Mouse (Mus musculus): Measurements from ENCODE around the gene Man2b2.

Gene Man2b2

GRCm38 (mm10) chr5:36835933-36836332 is 5.5 kb upstream of the Man2b2 start:
- peak; percentile 58 for DNase-seq (ENCODE audit: low read depth, low spot score)

GRCm38 (mm10) chr5:36831272-36831671 is 819 bp upstream of the Man2b2 start:
- DNase-seq (ENCODE audit: low read depth, low spot score): peak; percentile 53

DNA sequence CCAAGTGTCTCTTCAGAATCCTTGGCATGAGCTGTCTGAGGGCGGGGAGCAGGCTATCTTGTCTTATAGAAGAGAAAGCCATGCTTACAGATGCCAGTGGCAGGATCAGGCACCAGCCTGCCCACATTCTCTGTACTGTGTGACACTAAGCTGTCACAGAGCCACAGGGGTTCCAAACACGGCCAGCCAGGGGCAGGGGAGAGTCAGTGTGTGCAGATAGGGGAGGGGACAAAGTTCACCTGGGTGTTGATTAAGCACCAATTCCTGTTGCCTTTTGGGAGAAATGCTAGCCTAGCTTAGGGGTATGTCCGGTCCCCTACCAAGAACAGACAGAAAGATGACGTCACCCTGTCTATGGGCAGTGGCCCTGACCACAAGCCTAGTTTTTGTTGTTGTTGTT is 1.4 kb downstream of the Man2b2 start:
- DNase-seq (ENCODE audit: low read depth, low spot score): no peak

DNA sequence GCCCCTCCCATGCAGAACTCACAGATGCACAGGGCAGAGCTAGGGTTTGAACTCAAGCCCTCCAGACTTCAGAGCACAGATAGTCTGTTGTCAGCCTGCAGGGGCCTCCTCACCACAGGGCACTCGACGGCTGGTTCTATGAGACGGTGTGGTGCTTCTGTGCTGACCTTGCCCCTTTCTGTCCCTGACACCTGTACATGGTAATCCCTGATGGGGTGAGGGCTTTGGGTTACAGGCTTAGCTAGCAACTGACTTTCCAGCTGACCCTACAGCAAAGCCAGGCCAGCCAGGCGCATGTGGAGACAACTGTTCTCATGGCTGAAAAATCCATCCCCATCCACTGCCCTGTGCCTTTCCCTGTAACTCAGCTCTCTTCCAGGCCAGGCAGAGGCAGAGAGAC is 7.5 kb downstream of the Man2b2 start:
- no peak for DNase-seq (ENCODE audit: low read depth, low spot score)

DNA sequence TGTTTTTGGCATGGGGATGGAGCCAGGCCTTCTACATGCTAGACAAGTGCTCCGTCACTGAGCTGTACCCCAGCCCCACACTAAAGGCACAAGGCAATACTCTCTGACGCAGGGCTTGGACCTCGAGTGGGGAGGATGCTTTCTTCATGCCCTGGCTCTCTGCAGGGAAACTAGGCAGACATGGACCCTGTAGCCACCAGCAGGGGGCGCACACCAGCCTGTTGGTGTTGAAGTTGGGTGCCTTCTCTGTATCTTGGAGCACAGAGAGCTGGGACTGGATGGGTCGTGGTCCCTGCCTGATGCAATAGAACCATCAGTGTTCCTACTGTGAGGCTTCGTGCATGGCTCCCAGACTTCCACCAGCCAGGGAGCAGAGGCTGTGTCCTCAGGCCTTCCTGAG is 10.3 kb downstream of the Man2b2 start:
- DNase-seq (ENCODE audit: low read depth, low spot score): peak; percentile 69

GRCm38 (mm10) chr5:36819742-36820141 is 10.7 kb downstream of the Man2b2 start:
- no peak for DNase-seq (ENCODE audit: low read depth, low spot score)

GRCm38 (mm10) chr5:36817738-36818137 is 12.7 kb downstream of the Man2b2 start:
- peak; percentile 50 for DNase-seq (ENCODE audit: low read depth, low spot score)

DNA sequence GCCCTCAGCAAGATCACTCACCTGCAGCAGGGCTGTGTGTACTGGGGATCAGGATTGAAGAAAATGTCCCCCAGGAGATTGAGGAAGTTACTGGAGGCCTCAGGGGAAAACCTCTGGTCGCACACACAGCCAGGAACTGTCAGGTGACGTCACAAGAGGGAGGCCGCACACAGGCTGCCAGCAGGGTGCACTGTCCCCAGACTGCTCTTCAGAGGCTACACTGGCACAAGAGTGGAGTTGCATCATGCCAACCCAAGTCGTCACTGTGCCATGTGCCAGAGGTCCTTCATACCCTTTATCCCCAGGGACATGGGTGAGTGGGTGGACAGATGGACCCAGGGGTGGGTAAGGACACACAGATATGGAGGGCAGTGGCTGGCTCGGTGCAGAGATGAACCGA is 15.9 kb downstream of the Man2b2 start:
- DNase-seq (ENCODE audit: low read depth, low spot score): peak; percentile 44

DNA sequence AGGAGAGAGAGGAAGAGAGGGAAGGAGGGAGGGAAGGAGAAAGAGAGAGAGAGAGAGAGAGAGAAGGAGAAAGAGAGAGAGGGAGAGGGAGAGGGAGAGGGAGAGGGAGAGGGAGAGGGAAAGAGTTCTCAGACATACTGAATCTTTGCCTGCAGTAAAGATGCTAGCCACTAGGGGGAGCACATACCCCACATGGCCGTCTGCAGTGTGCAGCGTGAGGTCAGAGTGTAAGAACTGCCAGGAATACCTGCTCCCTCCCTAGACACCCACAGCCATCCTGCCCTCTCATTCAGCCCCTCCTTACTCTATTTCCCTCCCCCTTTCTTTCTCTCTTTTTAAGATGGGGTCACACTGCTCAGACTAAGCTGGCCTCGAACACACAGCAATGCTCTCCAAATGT is 19.0 kb downstream of the Man2b2 start:
- DNase-seq (ENCODE audit: low read depth, low spot score): peak; percentile 81

- peak; percentile 25 for DNase-seq (ENCODE audit: low read depth, low spot score)
Observed at GRCm38 (mm10) chr5:36810634-36811033, 19.8 kb downstream of the Man2b2 start.

GRCm38 (mm10) chr5:36809123-36809522 is 21.3 kb downstream of the Man2b2 start:
- no peak for DNase-seq (ENCODE audit: low read depth, low spot score)

DNA sequence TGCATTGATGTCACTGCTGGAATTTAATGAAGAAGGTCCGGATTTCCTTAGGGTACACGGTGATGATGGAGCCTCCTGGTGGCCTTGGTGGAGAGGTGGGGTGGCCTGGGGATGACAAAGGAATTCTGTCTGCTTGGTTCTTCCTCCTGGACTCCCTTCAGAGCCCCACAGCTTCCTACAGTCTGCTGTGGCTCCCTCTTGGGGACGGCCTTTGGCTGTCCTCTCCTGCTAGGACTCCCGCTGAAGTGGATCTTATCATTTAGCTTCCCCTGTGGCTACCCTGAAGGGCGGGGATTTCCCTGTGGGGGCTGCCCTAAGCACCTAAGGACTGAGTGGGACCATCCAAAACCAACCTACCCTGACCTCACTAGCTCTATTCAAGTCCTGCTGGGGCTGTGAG is 23.3 kb downstream of the Man2b2 start:
- DNase-seq (ENCODE audit: low read depth, low spot score): peak; percentile 31

DNA sequence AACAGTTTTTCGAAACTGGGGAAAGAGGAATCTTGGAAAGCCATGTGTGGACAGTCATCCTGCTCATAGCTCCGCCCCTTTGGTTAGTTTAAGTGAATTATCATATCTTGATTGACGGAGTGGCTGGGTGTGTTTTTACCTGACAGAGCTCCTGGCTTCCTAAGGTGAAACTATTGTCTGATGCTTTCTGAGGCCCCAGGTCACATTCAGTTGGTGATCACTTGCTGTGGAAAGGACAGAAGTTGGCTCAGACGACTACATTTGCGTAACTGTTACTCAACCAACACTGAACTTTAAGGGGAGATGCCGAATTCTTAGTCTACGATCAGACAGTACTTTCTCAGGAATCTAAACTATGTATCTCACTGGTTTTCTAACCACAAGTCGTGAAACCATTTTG is 33.2 kb downstream of the Man2b2 start:
- DNase-seq (ENCODE audit: low read depth, low spot score): peak; percentile 73

DNA sequence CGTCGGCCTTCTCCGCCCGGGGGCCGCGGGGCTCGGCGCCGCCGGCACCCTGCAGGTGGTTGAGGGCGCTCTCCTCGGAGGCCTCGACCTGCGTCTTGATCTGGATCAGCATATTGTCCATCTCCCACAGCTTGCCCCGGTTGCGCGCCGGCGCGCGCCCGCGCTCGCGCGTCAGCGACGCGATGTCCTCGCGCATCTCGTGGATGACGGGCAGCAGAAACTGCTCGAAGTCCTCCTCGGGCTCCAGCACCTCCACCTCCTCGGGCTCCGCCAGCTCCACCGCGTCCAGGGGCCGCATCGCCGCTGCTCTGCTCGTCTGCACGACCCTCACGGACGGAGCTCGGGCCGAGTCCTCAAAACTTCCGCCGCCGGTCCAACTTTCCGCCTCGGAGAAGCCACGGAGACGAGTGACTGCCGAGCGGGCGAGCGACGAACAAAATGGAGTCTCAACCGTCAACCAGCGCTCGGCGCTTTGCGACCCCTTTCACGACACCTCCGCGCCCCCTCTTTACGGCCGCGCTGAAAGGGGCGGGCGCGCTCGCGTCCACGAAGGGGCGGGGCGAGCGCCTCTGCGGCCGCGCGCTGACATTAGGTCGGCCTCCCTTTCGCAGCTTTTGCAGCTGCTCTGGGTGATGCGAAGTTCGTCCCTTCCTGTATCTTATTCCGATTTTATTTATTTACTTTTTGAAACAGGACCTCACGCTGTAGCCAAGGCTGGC is 34.0 kb downstream of the Man2b2 start, which contains the start of gene Mrfap1:
Gene Mrfap1 (minus strand): TSS at position 477 of the 719 bp plus-strand sequence.
- DNase-seq (ENCODE audit: low read depth, low spot score): peak; percentile 97

DNA sequence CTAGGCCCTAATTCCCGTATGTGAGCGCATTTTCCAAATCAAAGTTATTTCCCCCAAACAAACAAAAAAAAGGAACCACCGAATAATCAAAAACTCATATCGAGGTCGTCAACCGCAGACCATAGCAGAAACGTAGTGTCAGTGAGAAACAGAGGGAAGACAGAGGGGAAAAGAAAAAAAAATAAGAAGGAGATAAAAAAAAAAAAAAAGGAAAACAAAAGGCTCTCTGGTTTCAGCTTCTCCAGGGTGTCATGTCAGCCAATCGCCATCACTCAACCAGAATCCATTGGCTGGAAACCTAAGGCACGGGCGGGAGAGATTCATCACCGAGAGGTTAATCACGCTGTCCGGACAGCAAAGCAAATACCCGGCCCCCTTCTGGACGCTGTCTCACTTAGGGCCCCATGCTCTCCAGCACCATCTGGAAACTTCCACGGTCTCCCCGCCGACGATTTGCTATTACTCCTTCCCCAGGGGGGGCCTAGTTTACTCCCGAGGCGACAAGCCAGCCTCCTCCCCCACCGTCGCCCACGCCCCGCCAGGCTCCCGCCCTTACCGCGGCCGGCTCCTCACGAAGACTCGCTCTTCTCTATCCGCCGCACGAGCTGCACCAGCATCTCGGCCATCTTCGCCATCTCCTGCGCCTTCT is 34.7 kb downstream of the Man2b2 start:
- DNase-seq (ENCODE audit: low read depth, low spot score): peak; percentile 52

GRCm38 (mm10) chr5:36791861-36792260 is 38.6 kb downstream of the Man2b2 start:
- DNase-seq (ENCODE audit: low read depth, low spot score): no peak

- DNase-seq (ENCODE audit: low read depth, low spot score): no peak
Observed at GRCm38 (mm10) chr5:36786052-36786451, 44.4 kb downstream of the Man2b2 start.

- no peak for DNase-seq (ENCODE audit: low read depth, low spot score)
Observed at GRCm38 (mm10) chr5:36779512-36779911, 50.9 kb downstream of the Man2b2 start.

- DNase-seq (ENCODE audit: low read depth, low spot score): peak; percentile 31
Observed at GRCm38 (mm10) chr5:36778901-36779300, 51.6 kb downstream of the Man2b2 start.

GRCm38 (mm10) chr5:36777186-36777585 is 53.3 kb downstream of the Man2b2 start:
- peak; percentile 65 for DNase-seq (ENCODE audit: low read depth, low spot score)

- no peak for DNase-seq (ENCODE audit: low read depth, low spot score)
Observed at GRCm38 (mm10) chr5:36776021-36776575, 54.4 kb downstream of the Man2b2 start.

GRCm38 (mm10) chr5:36775317-36775716 is 55.1 kb downstream of the Man2b2 start:
- peak; percentile 23 for DNase-seq (ENCODE audit: low read depth, low spot score)

DNA sequence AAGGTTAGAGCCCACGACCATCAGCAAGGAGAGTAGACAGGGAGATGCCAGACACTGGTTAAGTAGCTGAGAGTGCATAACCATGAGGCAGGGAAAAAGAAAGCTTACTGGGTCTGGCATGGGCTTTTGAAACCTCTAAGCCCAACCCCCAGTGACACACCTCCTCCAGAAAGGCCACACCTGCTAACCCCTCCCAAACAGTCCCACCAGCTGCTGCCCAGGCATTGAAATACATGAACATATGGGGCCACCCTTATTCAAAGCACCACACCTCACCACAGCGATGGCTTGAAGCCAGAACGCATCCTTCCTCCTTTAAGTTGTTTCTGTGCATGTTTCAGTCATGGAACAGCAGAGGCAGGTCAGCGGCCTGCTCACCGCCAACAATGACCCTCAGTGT is 57.9 kb downstream of the Man2b2 start:
- DNase-seq (ENCODE audit: low read depth, low spot score): peak; percentile 56

Measured in ES-CJ7 (cell line).